Mouse (Mus musculus): ENCODE measurements around the gene Spata3. TPM values are rescaled to one million over a fixed set of nuclear protein-coding genes. Genes with fewer than 3 reads are reported as not detected.

Gene Spata3
- polyA plus RNA-seq, 1 experiment: not detected

DNA sequence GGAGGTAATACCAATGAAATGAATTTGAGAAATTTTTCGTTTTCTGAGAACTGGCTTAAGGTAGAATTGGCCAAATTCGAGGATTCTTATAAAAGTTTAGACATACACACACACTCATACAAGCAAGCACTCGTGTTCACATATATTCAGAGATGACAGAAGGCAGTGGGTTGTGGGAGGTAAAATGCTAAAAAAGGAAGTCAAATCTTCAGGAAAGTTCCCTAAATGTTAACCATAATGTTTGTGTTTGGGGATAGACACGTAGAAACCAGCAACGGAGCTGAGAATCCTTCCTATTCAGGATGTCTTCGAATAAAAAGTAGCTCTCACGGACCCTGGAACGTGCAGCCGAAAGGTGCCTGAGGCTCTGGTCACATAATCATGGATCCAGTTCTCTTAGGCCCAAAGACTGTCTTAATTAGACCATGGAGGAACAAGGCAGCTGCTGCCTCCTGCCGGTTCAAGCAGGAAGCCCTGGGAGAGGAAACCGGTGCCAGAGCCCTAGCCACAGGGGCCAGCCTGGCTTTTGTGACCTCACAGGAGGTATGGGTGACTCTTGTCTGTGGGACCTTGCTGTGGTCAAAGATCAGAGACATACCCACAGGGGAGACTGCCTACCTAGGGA, 4.9 kb downstream of the Spata3 start:
- H3K9me3 ChIP-seq: peaks cover 6% of the 10 kb centered on the region
- TF ChIP-seq GATA1 (IDR thresholded peaks at IDR 0.05; ENCODE audit: borderline replicate concordance, low read length): no peak
- TF ChIP-seq FLI1 (IDR thresholded peaks at IDR 0.05; ENCODE audit: low read length): no peak
- H3K27me3 ChIP-seq (replicated peaks): peaks cover 77% of the 10 kb centered on the region
- no peaks in the 10 kb centered on the region for H3K36me3 ChIP-seq (replicated peaks; ENCODE audit: low read length)
- H3K4me3 ChIP-seq (replicated peaks): no peak overlapping the region
- peaks cover 16% of the 10 kb centered on the region for H3K4me1 ChIP-seq

DNA sequence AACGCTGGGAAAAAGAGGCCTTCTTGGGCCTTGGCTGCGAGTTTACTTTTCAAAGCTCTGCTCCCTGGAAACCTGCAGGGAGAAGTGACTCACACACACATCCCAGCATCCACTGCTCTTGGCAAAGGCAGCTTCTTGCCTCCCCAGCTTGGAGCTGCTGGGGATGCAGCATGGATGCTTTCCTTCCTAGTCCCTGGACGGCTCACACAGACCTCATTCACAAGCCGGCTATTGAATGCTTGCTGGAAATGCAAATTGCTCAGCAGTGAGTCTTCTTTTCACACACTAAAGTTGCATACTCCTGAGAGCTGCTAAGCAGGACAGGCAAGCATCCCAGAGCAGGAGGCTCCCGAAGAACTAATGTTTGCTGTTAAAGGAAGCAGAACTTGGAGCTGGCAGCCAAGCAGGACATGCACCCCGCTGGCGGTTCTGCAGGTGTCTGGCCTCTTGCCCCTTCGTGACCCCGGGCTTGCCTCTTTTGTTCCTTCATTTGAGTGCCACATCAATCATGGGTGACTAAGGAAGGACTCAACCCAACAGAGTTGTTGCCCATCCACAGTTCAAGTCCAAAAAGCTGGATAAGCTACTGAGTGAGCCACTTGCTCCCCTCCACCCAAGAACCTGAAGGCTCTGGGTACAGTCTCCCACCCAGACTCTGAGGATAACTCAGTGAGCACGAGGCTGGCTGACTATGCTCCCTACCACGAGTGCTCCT, 15.8 kb downstream of the Spata3 start:
- Histone ChIP-seq H3K36me3 (replicated peaks; ENCODE audit: low read length) (no peaks in the 10 kb centered on the region), H3K4me1 (no peaks in the 10 kb centered on the region), H3K27me3 (replicated peaks) (peaks cover 51% of the 10 kb centered on the region), H3K9me3 (0 out of 2 replicates have a peak, but pooled peaks cover 4% of the 10 kb centered on the region), H3K4me3 (replicated peaks) (no peak overlapping the region)
- TF ChIP-seq FLI1 (IDR thresholded peaks at IDR 0.05; ENCODE audit: low read length) (no peak), GATA1 (IDR thresholded peaks at IDR 0.05; ENCODE audit: borderline replicate concordance, low read length) (no peak)

DNA sequence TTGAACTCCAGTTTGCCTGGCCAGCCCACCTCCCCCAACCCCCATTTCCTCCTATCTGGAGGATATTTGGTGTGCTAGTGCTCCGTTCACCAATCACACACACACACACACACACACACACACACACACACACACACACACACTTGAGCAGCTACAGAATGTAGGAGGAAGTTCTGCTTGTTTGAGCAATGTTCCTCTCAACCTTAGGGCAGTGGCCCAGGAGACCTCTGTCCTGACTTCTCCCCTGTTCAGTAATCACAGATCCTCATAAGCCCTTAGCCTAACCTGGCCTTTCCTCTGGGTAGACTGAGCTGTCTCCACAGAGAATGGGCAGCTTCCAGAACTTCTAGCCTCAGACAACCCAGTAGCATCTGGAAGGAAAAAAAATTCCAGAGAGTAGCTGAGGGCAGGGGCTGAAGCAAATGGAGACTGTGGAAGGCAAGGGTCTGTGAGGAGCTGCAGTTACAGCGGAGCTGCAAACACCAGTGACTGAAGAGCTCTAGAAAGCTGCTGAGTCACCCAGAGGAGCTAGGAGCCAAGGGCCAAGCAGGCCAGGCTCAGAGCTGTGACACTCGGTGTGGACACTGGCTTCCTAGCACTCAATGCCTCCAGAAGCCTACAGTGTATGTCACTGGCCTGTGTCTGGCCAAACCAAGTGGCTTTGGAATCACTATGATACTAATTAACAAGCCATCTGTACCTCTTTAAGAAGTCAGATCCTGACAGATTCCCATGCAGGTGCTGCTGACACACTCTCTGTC, 21.8 kb downstream of the Spata3 start:
- Histone ChIP-seq H3K9me3 (peaks cover 25% of the 10 kb centered on the region), H3K4me1 (peaks cover 14% of the 10 kb centered on the region), H3K27me3 (replicated peaks) (peaks cover 53% of the 10 kb centered on the region), H3K4me3 (replicated peaks) (no peak overlapping the region), H3K36me3 (replicated peaks; ENCODE audit: low read length) (no peaks in the 10 kb centered on the region)
- no peak for TF ChIP-seq FLI1 (IDR thresholded peaks at IDR 0.05; ENCODE audit: low read length)
- TF ChIP-seq GATA1 (IDR thresholded peaks at IDR 0.05; ENCODE audit: borderline replicate concordance, low read length): no peak

DNA sequence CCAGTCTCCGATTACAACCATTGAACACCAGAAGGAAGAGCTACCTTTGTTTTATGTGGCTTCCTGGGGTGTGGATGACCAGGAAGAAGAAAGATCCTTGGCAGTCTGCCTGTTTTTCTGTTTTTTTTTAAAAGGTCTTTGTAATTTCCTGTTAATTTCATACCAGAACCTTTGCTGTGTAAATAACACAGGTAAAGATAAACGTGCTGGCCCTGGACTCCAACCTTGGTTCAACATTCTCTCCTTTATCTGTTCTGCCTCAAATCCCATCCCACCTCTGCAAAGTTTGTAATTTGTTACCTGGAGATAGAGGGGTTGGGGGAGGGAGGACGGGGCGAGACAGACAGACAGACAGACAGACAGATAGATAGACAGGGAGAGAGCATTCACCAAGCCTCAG, 23.5 kb downstream of the Spata3 start:
- no peak overlapping the region for H3K4me3 ChIP-seq (replicated peaks)
- H3K36me3 ChIP-seq (replicated peaks; ENCODE audit: low read length): no peaks in the 10 kb centered on the region
- H3K27me3 ChIP-seq (replicated peaks): peaks cover 60% of the 10 kb centered on the region
- TF ChIP-seq GATA1 (IDR thresholded peaks at IDR 0.05; ENCODE audit: borderline replicate concordance, low read length) (no peak), FLI1 (IDR thresholded peaks at IDR 0.05; ENCODE audit: low read length) (no peak)
- H3K9me3 ChIP-seq: peaks cover 36% of the 10 kb centered on the region
- peaks cover 14% of the 10 kb centered on the region for H3K4me1 ChIP-seq

DNA sequence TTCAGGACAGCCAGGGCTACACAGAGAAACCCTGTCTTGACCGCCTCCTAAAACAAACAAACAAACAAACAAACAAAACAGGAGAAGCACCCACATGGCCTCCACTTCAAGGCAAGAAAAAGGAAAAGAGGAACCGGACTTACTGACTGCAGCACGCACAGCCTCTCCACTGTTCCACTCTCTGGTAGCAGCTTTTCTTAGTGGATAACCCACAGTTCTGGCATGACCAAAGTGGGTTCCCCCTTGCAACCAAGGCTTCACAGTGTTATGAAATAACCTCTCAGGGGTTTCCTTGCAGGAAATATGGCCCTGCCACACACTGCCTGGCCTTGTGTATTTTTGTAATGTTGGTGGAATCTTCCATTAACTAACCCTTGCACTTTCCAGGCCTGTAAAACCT, 24.2 kb downstream of the Spata3 start:
- no peak overlapping the region for H3K4me3 ChIP-seq (replicated peaks)
- H3K36me3 ChIP-seq (replicated peaks; ENCODE audit: low read length): no peaks in the 10 kb centered on the region
- H3K9me3 ChIP-seq: peaks cover 36% of the 10 kb centered on the region
- H3K4me1 ChIP-seq: peaks cover 17% of the 10 kb centered on the region
- TF ChIP-seq FLI1 (IDR thresholded peaks at IDR 0.05; ENCODE audit: low read length) (no peak), GATA1 (IDR thresholded peaks at IDR 0.05; ENCODE audit: borderline replicate concordance, low read length) (no peak)
- H3K27me3 ChIP-seq (replicated peaks): peaks cover 67% of the 10 kb centered on the region

DNA sequence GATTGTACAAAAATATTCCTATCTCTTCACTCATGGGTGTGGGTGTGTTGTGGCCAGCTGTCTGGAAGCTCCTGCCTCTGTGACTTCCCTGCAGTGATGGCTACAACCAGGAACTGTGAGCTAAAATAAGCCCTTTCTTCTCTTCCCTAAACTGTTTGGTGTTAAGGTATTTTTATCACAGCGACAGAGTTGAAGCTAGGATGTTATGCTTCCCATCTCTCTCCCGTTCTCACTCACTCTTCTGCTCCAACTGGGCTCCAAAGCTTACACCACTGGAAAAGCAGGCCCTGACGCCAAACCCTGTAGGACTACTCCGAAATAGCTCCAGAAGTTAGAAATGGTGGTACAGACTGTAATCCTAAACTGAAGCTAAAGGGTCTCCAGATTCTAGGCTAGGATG, 28.4 kb downstream of the Spata3 start:
- H3K27me3 ChIP-seq (replicated peaks): peaks cover 87% of the 10 kb centered on the region
- no peaks in the 10 kb centered on the region for H3K36me3 ChIP-seq (replicated peaks; ENCODE audit: low read length)
- H3K4me3 ChIP-seq (replicated peaks): no peak overlapping the region
- H3K9me3 ChIP-seq: peaks cover 36% of the 10 kb centered on the region
- peaks cover 18% of the 10 kb centered on the region for H3K4me1 ChIP-seq
- no peak for TF ChIP-seq GATA1 (IDR thresholded peaks at IDR 0.05; ENCODE audit: borderline replicate concordance, low read length)
- no peak for TF ChIP-seq FLI1 (IDR thresholded peaks at IDR 0.05; ENCODE audit: low read length)

DNA sequence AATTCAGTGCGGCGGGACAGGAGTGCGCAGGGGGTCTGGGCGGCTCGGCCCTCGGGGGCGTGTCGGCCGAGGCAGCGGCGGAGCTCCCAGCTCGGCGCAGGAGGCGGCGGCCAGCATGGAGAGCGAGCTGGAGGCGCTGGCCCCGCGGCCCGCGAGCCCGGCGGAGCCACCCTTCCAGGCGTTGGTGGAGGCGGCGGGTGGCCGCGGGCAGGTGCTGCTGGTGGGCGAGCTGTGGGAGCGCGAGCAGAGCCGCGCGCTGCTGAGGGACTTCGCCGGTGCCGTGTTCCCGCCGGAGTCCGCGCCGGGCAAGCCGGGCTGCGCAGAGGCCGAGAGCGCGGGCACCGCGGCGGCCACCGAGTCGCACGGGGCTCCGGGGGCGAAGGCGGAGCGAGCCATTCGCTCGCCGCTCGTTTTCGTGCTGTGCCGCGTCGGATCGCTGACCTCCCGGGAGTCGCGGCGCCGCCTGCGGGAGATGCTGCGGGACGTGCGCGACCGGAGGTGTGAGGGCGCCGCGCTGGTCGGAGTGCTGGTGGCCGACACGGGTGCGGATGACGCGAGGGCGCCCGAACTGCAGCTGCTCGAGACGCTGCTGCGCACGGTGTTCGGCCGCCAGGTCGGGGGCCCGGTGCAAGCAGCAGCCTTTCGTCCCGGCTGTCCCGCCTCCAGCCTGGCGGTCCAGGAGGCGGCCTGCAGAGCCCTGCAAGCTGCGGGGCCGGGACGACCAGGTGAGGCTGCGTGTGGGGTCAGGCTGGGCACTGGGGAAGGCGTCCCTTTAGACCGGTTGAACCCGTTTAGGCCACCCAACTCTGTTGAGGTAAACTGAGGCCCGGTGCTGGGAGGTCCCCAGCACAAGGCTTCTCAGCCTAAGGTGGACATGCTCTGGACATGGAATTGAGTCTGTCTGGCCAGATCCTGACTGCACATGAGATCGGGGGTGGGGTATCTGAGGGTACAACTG, 29.5 kb downstream of the Spata3 start, which contains the start of gene 2810459M11Rik:
TSS of gene 2810459M11Rik (plus strand) at position 16 of the 958 bp plus-strand sequence.
- Histone ChIP-seq H3K27me3 (replicated peaks) (peaks cover 84% of the 10 kb centered on the region), H3K4me1 (peaks cover 18% of the 10 kb centered on the region), H3K9me3 (peaks cover 34% of the 10 kb centered on the region), H3K36me3 (replicated peaks; ENCODE audit: low read length) (no peaks in the 10 kb centered on the region), H3K4me3 (replicated peaks) (peak within 1 kb of the TSS; percentile 90)
- TF ChIP-seq FLI1 (IDR thresholded peaks at IDR 0.05; ENCODE audit: low read length) (no peak), GATA1 (IDR thresholded peaks at IDR 0.05; ENCODE audit: borderline replicate concordance, low read length) (no peak)

DNA sequence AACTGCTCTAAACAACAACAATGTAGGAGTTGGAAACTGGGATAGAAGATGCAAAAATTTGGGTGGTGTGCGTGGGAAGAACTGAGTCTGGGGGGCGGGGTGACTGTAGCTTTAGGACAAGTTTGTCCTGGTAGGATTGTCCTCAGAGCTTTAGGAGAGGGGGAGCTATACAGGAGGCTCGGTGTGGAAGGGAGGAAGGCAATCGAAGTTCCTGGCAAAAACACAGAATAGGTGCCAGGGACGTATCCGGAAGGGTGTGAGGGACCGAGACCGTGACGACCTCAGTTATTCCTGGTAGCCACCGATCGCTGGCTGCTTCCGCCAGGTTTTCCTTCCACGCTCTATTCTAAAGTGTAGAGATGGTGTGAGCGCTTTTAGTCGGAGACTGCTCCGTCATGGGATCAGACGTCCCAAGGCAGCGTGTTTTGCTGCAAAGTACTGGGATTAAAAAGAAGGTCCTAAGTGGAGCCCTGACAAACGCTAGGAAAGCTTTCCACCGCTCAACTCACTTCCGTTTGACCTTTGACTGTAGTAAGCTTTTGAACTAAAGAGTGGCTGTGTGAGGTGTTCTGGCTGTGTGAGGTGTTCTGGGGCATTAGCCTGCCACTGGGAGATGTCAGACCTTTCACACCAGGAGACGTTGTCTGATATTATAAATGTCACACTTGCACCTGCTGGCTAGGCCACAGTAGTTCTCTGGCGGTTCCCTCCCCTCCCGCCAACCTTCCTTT, 30.4 kb downstream of the Spata3 start:
- Histone ChIP-seq H3K36me3 (replicated peaks; ENCODE audit: low read length) (no peaks in the 10 kb centered on the region), H3K9me3 (peaks cover 26% of the 10 kb centered on the region), H3K27me3 (replicated peaks) (peaks cover 78% of the 10 kb centered on the region), H3K4me3 (replicated peaks) (no peak overlapping the region), H3K4me1 (peaks cover 18% of the 10 kb centered on the region)
- TF ChIP-seq GATA1 (IDR thresholded peaks at IDR 0.05; ENCODE audit: borderline replicate concordance, low read length): no peak
- TF ChIP-seq FLI1 (IDR thresholded peaks at IDR 0.05; ENCODE audit: low read length): no peak
